Mouse (Mus musculus) bone marrow macrophage, adult 2 months (primary cell): ENCODE results near the gene Ptp4a2. TPM values are rescaled to one million over a fixed set of nuclear protein-coding genes. Genes with fewer than 3 reads are reported as not detected.
A peak's percentile ranks its signal among the peaks of the same experiment; 100 is the strongest.
"Not testable (repeated sequence)": the region's sequence is repeated elsewhere in the genome, so short reads cannot be mapped to it uniquely, and the experiment has no call there.

ENCODE experiments used
- H3K27ac ChIP-seq: 2 replicates; pipeline ENCODE4 v1.5.1; 2012; ENCODE audit warnings: low read depth, low read length; ENCODE audit not compliant: insufficient read depth
- H3K4me1 ChIP-seq: 2 replicates; pipeline ENCODE4 v1.6.1; 2012; ENCODE audit warnings: low read length; ENCODE audit not compliant: control insufficient read depth, insufficient read depth
- H3K4me3 ChIP-seq: 2 replicates; pipeline ENCODE4 v1.5.1; 2012; ENCODE audit warnings: mild to moderate bottlenecking, low read length, moderate library complexity; ENCODE audit not compliant: insufficient read depth
- CTCF ChIP-seq: IDR thresholded peaks from 2 replicates; pipeline ENCODE4 v1.5.1; 2012; ENCODE audit warnings: low read depth, mild to moderate bottlenecking, low read length, moderate library complexity
- POLR2A ChIP-seq: IDR thresholded peaks from 2 replicates; pipeline ENCODE4 v1.6.1; 2012; ENCODE audit warnings: mild to moderate bottlenecking, low read depth, low read length, borderline replicate concordance
- polyA plus RNA-seq: library from polyadenylated mRNA; stranded (reverse); fragments of >200 nt; gene quantifications from 2 replicates; pipeline ENCODE4 v1.2.4, GENCODE M21; 2012; ENCODE audit not compliant: missing spikeins, insufficient read depth, insufficient read length

Ptp4a2 gene
- 365 TPM in 2 replicates for polyA plus RNA-seq

- H3K4me3 ChIP-seq: peak within 1 kb of the TSS; percentile 61
- no peak for TF ChIP-seq CTCF
- no peak for TF ChIP-seq POLR2A
- H3K27ac ChIP-seq: peak within 1 kb of the TSS; percentile 82
- H3K4me1 ChIP-seq: peaks cover 31% of the 10 kb centered on the region
Observed at GRCm38 (mm10) chr4:129810798-129811604, at the start of gene Ptp4a2. Ptp4a2 (plus strand) TSS chr4:129811219.

GRCm38 (mm10) chr4:129761606-129762005 is 49.4 kb upstream of the Ptp4a2 start:
- Histone ChIP-seq H3K4me1 (no peaks in the 10 kb centered on the region), H3K4me3 (no peak overlapping the region), H3K27ac (no peak overlapping the region)
- TF ChIP-seq CTCF (no peak), POLR2A (no peak)

- not testable (repeated sequence) for H3K27ac ChIP-seq, H3K4me1 ChIP-seq, H3K4me3 ChIP-seq
Observed at GRCm38 (mm10) chr4:129762496-129762895, 48.5 kb upstream of the Ptp4a2 start.

- Histone ChIP-seq H3K4me3 (no peak overlapping the region), H3K27ac (no peak overlapping the region), H3K4me1 (peaks cover 5% of the 10 kb centered on the region)
- no peak for TF ChIP-seq POLR2A
- TF ChIP-seq CTCF: no peak
Observed at GRCm38 (mm10) chr4:129765351-129765750, 45.7 kb upstream of the Ptp4a2 start.

GRCm38 (mm10) chr4:129767782-129768181 is 43.2 kb upstream of the Ptp4a2 start:
- H3K4me3 ChIP-seq: no peak overlapping the region
- no peak for TF ChIP-seq CTCF
- TF ChIP-seq POLR2A: no peak

GRCm38 (mm10) chr4:129768742-129769141 is 42.3 kb upstream of the Ptp4a2 start:
- H3K4me3 ChIP-seq, H3K4me1 ChIP-seq, H3K27ac ChIP-seq: not testable (repeated sequence)

More at GRCm38 (mm10) chr4:129767782-129768181, 43.2 kb upstream of the Ptp4a2 start:
- no peak overlapping the region for H3K27ac ChIP-seq
- H3K4me1 ChIP-seq: peaks cover 9% of the 10 kb centered on the region

- TF ChIP-seq CTCF (no peak), POLR2A (no peak)
- Histone ChIP-seq H3K4me3 (no peak overlapping the region), H3K27ac (no peak overlapping the region)
Observed at GRCm38 (mm10) chr4:129770600-129770999, 40.4 kb upstream of the Ptp4a2 start.

GRCm38 (mm10) chr4:129771314-129771671 is 39.7 kb upstream of the Ptp4a2 start:
- H3K4me1 ChIP-seq: peaks cover 16% of the 10 kb centered on the region
- H3K27ac ChIP-seq: no peak overlapping the region
- no peak overlapping the region for H3K4me3 ChIP-seq
- TF ChIP-seq CTCF (no peak), POLR2A (no peak)

More at GRCm38 (mm10) chr4:129770600-129770999, 40.4 kb upstream of the Ptp4a2 start:
- H3K4me1 ChIP-seq: peaks cover 16% of the 10 kb centered on the region

GRCm38 (mm10) chr4:129771672-129772521 is 39.1 kb upstream of the Ptp4a2 start:
- Histone ChIP-seq H3K27ac (no peak overlapping the region), H3K4me1 (peaks cover 16% of the 10 kb centered on the region), H3K4me3 (no peak overlapping the region)
- TF ChIP-seq CTCF (no peak), POLR2A (no peak)
